Mouse (Mus musculus): ENCODE data around the gene Wwtr1. TPM values are rescaled to one million over a fixed set of nuclear protein-coding genes. Genes with fewer than 3 reads are reported as not detected.

The Wwtr1 gene
- polyA plus RNA-seq, 1 experiment from 2014 or later = 26.3 TPM

GRCm38 (mm10) chr3:57596566-57596965, 20.9 kb upstream of the Wwtr1 start:
- 26% methylated on average over 7 of the region's 7 CpGs for WGBS

GRCm38 (mm10) chr3:57595506-57595905, 19.8 kb upstream of the Wwtr1 start:
- Histone ChIP-seq H3K9me3 (ENCODE audit: control insufficient read depth, low read depth, low read length) (no peaks in the 10 kb centered on the region), H3K9ac (replicated peaks; ENCODE audit: low read depth, low read length) (no peak overlapping the region), H3K27me3 (ENCODE audit: control insufficient read depth, insufficient read depth, low read length) (no peaks in the 10 kb centered on the region), H3K4me3 (ENCODE audit: low read depth, low read length) (no peak overlapping the region), H3K4me1 (ENCODE audit: control insufficient read depth, insufficient read depth, low read length) (no peaks in the 10 kb centered on the region), H3K4me2 (replicated peaks; ENCODE audit: low read depth, low read length) (no peak overlapping the region), H3K27ac (ENCODE audit: low read length) (no peak overlapping the region), H3K36me3 (ENCODE audit: control insufficient read depth, insufficient read depth, low read length) (no peaks in the 10 kb centered on the region)
- no peak for ATAC-seq (ENCODE audit: insufficient number of reproducible peaks, insufficient read depth, low FRiP score, low read depth)

More at GRCm38 (mm10) chr3:57596566-57596965, 20.9 kb upstream of the Wwtr1 start:
- Histone ChIP-seq H3K9me3 (ENCODE audit: control insufficient read depth, low read depth, low read length) (no peaks in the 10 kb centered on the region), H3K4me3 (ENCODE audit: low read depth, low read length) (no peak overlapping the region), H3K27ac (ENCODE audit: low read length) (peak overlapping the region; percentile 41; the same call in 1 of the 2 replicates), H3K27me3 (ENCODE audit: control insufficient read depth, insufficient read depth, low read length) (no peaks in the 10 kb centered on the region), H3K36me3 (ENCODE audit: control insufficient read depth, insufficient read depth, low read length) (no peaks in the 10 kb centered on the region), H3K9ac (replicated peaks; ENCODE audit: low read depth, low read length) (no peak overlapping the region), H3K4me2 (replicated peaks; ENCODE audit: low read depth, low read length) (no peak overlapping the region), H3K4me1 (ENCODE audit: control insufficient read depth, insufficient read depth, low read length) (no peaks in the 10 kb centered on the region)
- no peak for ATAC-seq (ENCODE audit: insufficient number of reproducible peaks, insufficient read depth, low FRiP score, low read depth)

GRCm38 (mm10) chr3:57585967-57586366, 10.3 kb upstream of the Wwtr1 start:
- no peaks in the 10 kb centered on the region for H3K27me3 ChIP-seq (ENCODE audit: control insufficient read depth, insufficient read depth, low read length)
- no peak overlapping the region for H3K9ac ChIP-seq (replicated peaks; ENCODE audit: low read depth, low read length)
- no peak overlapping the region for H3K4me3 ChIP-seq (ENCODE audit: low read depth, low read length)
- no peaks in the 10 kb centered on the region for H3K36me3 ChIP-seq (ENCODE audit: control insufficient read depth, insufficient read depth, low read length)
- H3K4me2 ChIP-seq (replicated peaks; ENCODE audit: low read depth, low read length) = no peak overlapping the region
- H3K9me3 ChIP-seq (ENCODE audit: control insufficient read depth, low read depth, low read length) = no peaks in the 10 kb centered on the region
- H3K4me1 ChIP-seq (ENCODE audit: control insufficient read depth, insufficient read depth, low read length) = no peaks in the 10 kb centered on the region
- no peak overlapping the region for H3K27ac ChIP-seq (ENCODE audit: low read length)
- ATAC-seq (ENCODE audit: insufficient number of reproducible peaks, insufficient read depth, low FRiP score, low read depth) = no peak
- 67% methylated on average over 6 of the region's 6 CpGs for WGBS

- no peak for ATAC-seq (ENCODE audit: insufficient number of reproducible peaks, insufficient read depth, low FRiP score, low read depth)
- Histone ChIP-seq H3K9ac (replicated peaks; ENCODE audit: low read depth, low read length) (no peak overlapping the region), H3K9me3 (ENCODE audit: control insufficient read depth, low read depth, low read length) (no peaks in the 10 kb centered on the region), H3K4me2 (replicated peaks; ENCODE audit: low read depth, low read length) (no peak overlapping the region), H3K4me1 (ENCODE audit: control insufficient read depth, insufficient read depth, low read length) (no peaks in the 10 kb centered on the region), H3K4me3 (ENCODE audit: low read depth, low read length) (no peak overlapping the region), H3K27me3 (ENCODE audit: control insufficient read depth, insufficient read depth, low read length) (no peaks in the 10 kb centered on the region), H3K36me3 (ENCODE audit: control insufficient read depth, insufficient read depth, low read length) (no peaks in the 10 kb centered on the region), H3K27ac (ENCODE audit: low read length) (no peak overlapping the region)
- 61% methylated on average over 4 of the region's 4 CpGs for WGBS
These were observed 7.8 kb upstream of the Wwtr1 start for GRCm38 (mm10) chr3:57583533-57583932.

GRCm38 (mm10) chr3:57580426-57581195, 4.9 kb upstream of the Wwtr1 start:
- WGBS = 88% methylated on average over 10 of the region's 10 CpGs
- Histone ChIP-seq H3K27ac (ENCODE audit: low read length) (no peak overlapping the region), H3K36me3 (ENCODE audit: control insufficient read depth, insufficient read depth, low read length) (no peaks in the 10 kb centered on the region), H3K9ac (replicated peaks; ENCODE audit: low read depth, low read length) (no peak overlapping the region), H3K4me2 (replicated peaks; ENCODE audit: low read depth, low read length) (no peak overlapping the region), H3K4me1 (ENCODE audit: control insufficient read depth, insufficient read depth, low read length) (0 out of 2 replicates have a peak, but pooled peaks cover 5% of the 10 kb centered on the region), H3K9me3 (ENCODE audit: control insufficient read depth, low read depth, low read length) (no peaks in the 10 kb centered on the region), H3K4me3 (ENCODE audit: low read depth, low read length) (no peak overlapping the region), H3K27me3 (ENCODE audit: control insufficient read depth, insufficient read depth, low read length) (no peaks in the 10 kb centered on the region)
- no peak for ATAC-seq (ENCODE audit: insufficient number of reproducible peaks, insufficient read depth, low FRiP score, low read depth)

- peak overlapping the region; percentile 73 for H3K9ac ChIP-seq (replicated peaks; ENCODE audit: low read depth, low read length)
- H3K27me3 ChIP-seq (ENCODE audit: control insufficient read depth, insufficient read depth, low read length) = no peaks in the 10 kb centered on the region
- ATAC-seq (ENCODE audit: insufficient number of reproducible peaks, insufficient read depth, low FRiP score, low read depth) = peak; percentile 68
- H3K9me3 ChIP-seq (ENCODE audit: control insufficient read depth, low read depth, low read length) = no peaks in the 10 kb centered on the region
- under 1% methylated on average over 35 of the region's 35 CpGs for WGBS
- H3K4me3 ChIP-seq (ENCODE audit: low read depth, low read length) = peak overlapping the region; percentile 85
- H3K4me1 ChIP-seq (ENCODE audit: control insufficient read depth, insufficient read depth, low read length) = peaks cover 12% of the 10 kb centered on the region
- H3K36me3 ChIP-seq (ENCODE audit: control insufficient read depth, insufficient read depth, low read length) = no peaks in the 10 kb centered on the region
- H3K27ac ChIP-seq (ENCODE audit: low read length) = peak overlapping the region; percentile 97
- peak overlapping the region; percentile 76 for H3K4me2 ChIP-seq (replicated peaks; ENCODE audit: low read depth, low read length)
These were observed 530 bp upstream of the Wwtr1 start for GRCm38 (mm10) chr3:57576056-57576824.

GRCm38 (mm10) chr3:57574885-57575659, 638 bp downstream of the Wwtr1 start:
- Histone ChIP-seq H3K4me1 (ENCODE audit: control insufficient read depth, insufficient read depth, low read length) (peaks cover 12% of the 10 kb centered on the region), H3K9me3 (ENCODE audit: control insufficient read depth, low read depth, low read length) (no peaks in the 10 kb centered on the region), H3K27ac (ENCODE audit: low read length) (peak overlapping the region; percentile 97), H3K4me3 (ENCODE audit: low read depth, low read length) (peak overlapping the region; percentile 85), H3K36me3 (ENCODE audit: control insufficient read depth, insufficient read depth, low read length) (no peaks in the 10 kb centered on the region), H3K9ac (replicated peaks; ENCODE audit: low read depth, low read length) (peak overlapping the region; percentile 73), H3K27me3 (ENCODE audit: control insufficient read depth, insufficient read depth, low read length) (no peaks in the 10 kb centered on the region), H3K4me2 (replicated peaks; ENCODE audit: low read depth, low read length) (peak overlapping the region; percentile 76)
- peak; percentile 62 for ATAC-seq (ENCODE audit: insufficient number of reproducible peaks, insufficient read depth, low FRiP score, low read depth)
- under 1% methylated on average over 56 of the region's 59 CpGs for WGBS

GRCm38 (mm10) chr3:57573898-57574570, 1.7 kb downstream of the Wwtr1 start:
- Histone ChIP-seq H3K4me2 (replicated peaks; ENCODE audit: low read depth, low read length) (peak overlapping the region; percentile 76), H3K4me1 (ENCODE audit: control insufficient read depth, insufficient read depth, low read length) (peaks cover 12% of the 10 kb centered on the region), H3K36me3 (ENCODE audit: control insufficient read depth, insufficient read depth, low read length) (peaks cover 7% of the 10 kb centered on the region), H3K4me3 (ENCODE audit: low read depth, low read length) (peak overlapping the region; percentile 85), H3K27me3 (ENCODE audit: control insufficient read depth, insufficient read depth, low read length) (no peaks in the 10 kb centered on the region), H3K27ac (ENCODE audit: low read length) (no peak overlapping the region), H3K9me3 (ENCODE audit: control insufficient read depth, low read depth, low read length) (no peaks in the 10 kb centered on the region), H3K9ac (replicated peaks; ENCODE audit: low read depth, low read length) (peak overlapping the region; percentile 73)
- no peak for ATAC-seq (ENCODE audit: insufficient number of reproducible peaks, insufficient read depth, low FRiP score, low read depth)
- WGBS = 46% methylated on average over 14 of the region's 14 CpGs
